Mouse (Mus musculus) spleen, adult 2 months (tissue): ENCODE data around the gene Gm1527.

Experiments used
- CTCF ChIP-seq: fragments of 200-500 bp; IDR thresholded peaks from 2 replicates; pipeline ENCODE4 v1.5.1; 2011; ENCODE audit warnings: mild to moderate bottlenecking, inconsistent platforms; ENCODE audit not compliant: insufficient read depth, insufficient read length, insufficient replicate concordance; ENCODE audit errors: extremely low read depth
- POLR2A ChIP-seq: fragments of 200-500 bp; IDR thresholded peaks from 2 replicates; pipeline ENCODE4 v1.6.1; 2011; ENCODE audit warnings: low read depth, low read length, inconsistent platforms

DNA sequence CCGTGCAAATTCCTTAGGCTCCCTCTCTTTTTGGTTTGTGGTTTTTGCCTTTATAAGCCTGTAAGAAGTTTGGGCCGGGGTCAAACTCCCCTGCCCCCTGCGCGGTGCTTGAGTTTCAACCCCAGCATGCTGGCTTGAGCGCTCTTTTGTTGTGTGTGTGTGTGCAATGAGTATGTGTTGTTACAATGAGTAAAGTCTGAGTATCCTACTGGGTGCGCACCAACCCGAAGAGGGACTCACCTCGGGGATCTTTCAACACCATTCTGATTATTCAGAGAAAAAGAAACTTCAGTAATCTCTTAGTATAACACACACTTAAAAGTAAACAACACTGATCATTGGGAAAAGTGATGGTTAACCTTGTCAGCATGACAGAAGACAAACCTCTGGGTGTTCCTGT is 49.2 kb upstream of the Gm1527 start:
- TF ChIP-seq POLR2A (no peak), CTCF (no peak)
